Comparison of ENCODE assay signal across 8 mouse cellular contexts in the genomic region with DNA sequence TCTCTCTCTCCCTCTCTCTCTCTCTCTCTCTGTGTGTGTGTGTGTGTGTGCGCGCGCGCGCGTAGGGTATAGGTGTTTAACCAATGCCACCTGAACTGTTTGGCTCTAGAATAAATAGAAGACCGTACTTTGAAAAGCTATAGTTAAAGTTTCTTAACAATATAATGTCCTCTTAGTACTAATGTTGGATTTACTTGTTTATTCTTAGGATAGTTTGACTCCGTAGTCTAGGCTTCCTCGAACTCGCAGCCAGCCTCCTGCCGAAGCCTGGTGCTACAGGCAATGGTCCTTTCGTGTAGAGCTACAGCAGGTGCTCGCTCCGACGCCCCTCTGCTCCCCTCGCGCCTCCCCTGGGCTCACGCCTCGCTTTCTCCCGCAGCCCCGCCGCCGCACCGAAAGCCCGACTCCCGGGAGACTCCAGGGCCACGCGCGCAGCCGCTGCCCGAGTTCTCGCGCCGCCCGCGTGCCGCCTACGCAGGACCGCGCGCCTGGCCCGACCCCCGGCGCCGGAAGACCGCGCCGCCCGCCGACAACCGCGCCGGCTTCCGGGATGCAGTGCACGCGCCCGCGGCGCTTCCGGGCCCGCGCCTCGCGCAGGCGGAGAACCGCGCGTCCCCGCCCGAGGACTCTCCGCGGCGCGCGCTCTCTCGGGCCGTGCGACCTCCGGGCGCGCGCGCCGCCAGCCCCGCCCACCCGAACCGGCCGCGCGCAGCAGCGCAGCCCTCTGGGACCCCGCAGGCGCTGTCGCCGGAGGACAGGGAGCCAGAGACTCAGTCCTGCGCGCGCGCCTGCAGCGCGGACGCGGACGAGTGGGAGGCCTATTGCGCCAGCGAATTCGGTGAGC. TPM values are rescaled to one million over a fixed set of nuclear protein-coding genes. Genes with fewer than 3 reads are reported as not detected.
DNase-seq lines count a peak whose midpoint lies in the region; ATAC-seq and TF ChIP-seq lines count a peak whose summit lies in the region.

No protein-coding gene starts in this region.

- 1% methylated on average over 107 of the region's 107 CpGs for WGBS in bone marrow, adult 2 months
- WGBS in embryonic facial prominence, embryonic 14.5 days: 1% methylated on average over 33 of the region's 107 CpGs
- WGBS in liver, adult 2 months: under 1% methylated on average over 101 of the region's 107 CpGs
- WGBS in stomach, embryonic 14.5 days: under 1% methylated on average over 100 of the region's 107 CpGs

- H3K9me3 ChIP-seq in embryonic facial prominence, embryonic 14.5 days (ENCODE audit: control insufficient read depth, low read length): no peaks in the 10 kb centered on the region
- no peaks in the 10 kb centered on the region for H3K9me3 ChIP-seq in stomach, embryonic 14.5 days (ENCODE audit: control insufficient read depth, low read depth, low read length)

- peak overlapping the region; percentile 96 for H3K4me2 ChIP-seq in embryonic facial prominence, embryonic 14.5 days (ENCODE audit: low read depth, low read length)
- peak overlapping the region; percentile 85 for H3K4me2 ChIP-seq in myocyte (ENCODE audit: low read depth)
- peak overlapping the region; percentile 93 for H3K4me2 ChIP-seq in stomach, embryonic 14.5 days (replicated peaks; ENCODE audit: low read depth, low read length)

- no peaks in the 10 kb centered on the region for H3K36me3 ChIP-seq in embryonic facial prominence, embryonic 14.5 days (ENCODE audit: control insufficient read depth, insufficient read depth, low read length)
- H3K36me3 ChIP-seq in liver, adult 2 months (ENCODE audit: control insufficient read depth, insufficient read depth, low read length): no peaks in the 10 kb centered on the region
- no peaks in the 10 kb centered on the region for H3K36me3 ChIP-seq in myocyte (ENCODE audit: control insufficient read depth, insufficient read depth)
- no peaks in the 10 kb centered on the region for H3K36me3 ChIP-seq in stomach, embryonic 14.5 days (ENCODE audit: control insufficient read depth, insufficient read depth, low read length)

- H3K4me1 ChIP-seq in bone marrow, adult 2 months (ENCODE audit: control insufficient read depth, insufficient read depth, low read length): no peaks in the 10 kb centered on the region; the same call in 1 of the 2 replicates
- H3K4me1 ChIP-seq in embryonic facial prominence, embryonic 14.5 days (ENCODE audit: control insufficient read depth, insufficient read depth, low read length): peaks cover 21% of the 10 kb centered on the region
- H3K4me1 ChIP-seq in liver, adult 2 months (ENCODE audit: control insufficient read depth, insufficient read depth, low read length): 0 out of 2 replicates have a peak, but pooled peaks cover 8% of the 10 kb centered on the region
- peaks cover 11% of the 10 kb centered on the region; the same call in 1 of the 2 replicates for H3K4me1 ChIP-seq in stomach, embryonic 14.5 days (ENCODE audit: control insufficient read depth, insufficient read depth, low read length)

- peaks cover 6% of the 10 kb centered on the region for H3K27me3 ChIP-seq in embryonic facial prominence, embryonic 14.5 days (replicated peaks; ENCODE audit: control insufficient read depth, insufficient read depth, low read length)
- no peaks in the 10 kb centered on the region for H3K27me3 ChIP-seq in liver, adult 2 months (ENCODE audit: control insufficient read depth, insufficient read depth, low read length)
- no peaks in the 10 kb centered on the region for H3K27me3 ChIP-seq in myocyte (ENCODE audit: control insufficient read depth, insufficient read depth, insufficient read length)
- no peaks in the 10 kb centered on the region for H3K27me3 ChIP-seq in stomach, embryonic 14.5 days (ENCODE audit: control insufficient read depth, insufficient read depth, low read length)

- peak; percentile 94 for DNase-seq in CD4-positive helper T cell, adult 2 months (ENCODE audit: low read depth, low spot score)
- peak; percentile 94 for DNase-seq in embryonic facial prominence, embryonic 14.5 days (ENCODE audit: low spot score)
- DNase-seq in heart, adult 8-10 months (ENCODE audit: low spot score): peak; percentile 77
- DNase-seq in kidney, adult 9 months: peak; percentile 87
- peak; percentile 54 for DNase-seq in liver, adult 2 months (ENCODE audit: extremely low read depth, low read depth, low spot score)

- peak overlapping the region; percentile 74 for H3K9ac ChIP-seq in embryonic facial prominence, embryonic 14.5 days (ENCODE audit: low read depth, low read length)
- peak overlapping the region; percentile 82 for H3K9ac ChIP-seq in liver, adult 2 months (ENCODE audit: low read depth, low read length)
- H3K9ac ChIP-seq in stomach, embryonic 14.5 days (replicated peaks; ENCODE audit: low read depth, low read length): peak overlapping the region; percentile 51

- no peaks in the 10 kb centered on the region for H3K79me2 ChIP-seq in liver, adult 2 months (ENCODE audit: control insufficient read depth, insufficient read depth, low read length)
- H3K79me2 ChIP-seq in myocyte (ENCODE audit: control insufficient read depth, insufficient read depth): no peaks in the 10 kb centered on the region

- peak; percentile 90 for ATAC-seq in embryonic facial prominence, embryonic 14.5 days (ENCODE audit: low read depth)
- ATAC-seq in stomach, embryonic 14.5 days (ENCODE audit: insufficient number of reproducible peaks, insufficient read depth, low FRiP score, low read depth): peak; percentile 93

- H3ac ChIP-seq in myocyte (ENCODE audit: control insufficient read depth, insufficient read length): peak overlapping the region; percentile 71

- peak overlapping the region; percentile 83 for H3K4me3 ChIP-seq in bone marrow, adult 2 months (replicated peaks; ENCODE audit: control insufficient read depth, low read depth, low read length)
- peak overlapping the region; percentile 69 for H3K4me3 ChIP-seq in embryonic facial prominence, embryonic 14.5 days (ENCODE audit: low read depth, low read length)
- H3K4me3 ChIP-seq in liver, adult 2 months (ENCODE audit: insufficient read depth, low read depth, low read length): peak overlapping the region; percentile 69
- peak overlapping the region; percentile 39 for H3K4me3 ChIP-seq in myocyte
- peak overlapping the region; percentile 51 for H3K4me3 ChIP-seq in stomach, embryonic 14.5 days (ENCODE audit: low read depth, low read length)

- no peak for TF ChIP-seq CTCF in bone marrow, adult 2 months (IDR thresholded peaks at IDR 0.05; ENCODE audit: control insufficient read depth, insufficient read depth, low read length)
- TF ChIP-seq CTCF in liver, adult 2 months (IDR thresholded peaks at IDR 0.05; ENCODE audit: low read depth, low read length): no peak

- TF ChIP-seq POLR2A in bone marrow, adult 2 months (IDR thresholded peaks at IDR 0.05; ENCODE audit: borderline replicate concordance, control insufficient read depth, low read depth, low read length): no peak
- TF ChIP-seq POLR2A in liver, adult 2 months (IDR thresholded peaks at IDR 0.05; ENCODE audit: extremely low read depth, insufficient read depth, low read length): 0 out of 2 replicates have a peak, but pooled peaks have one; percentile 44
- peak; percentile 57 for TF ChIP-seq POLR2A in myocyte (IDR thresholded peaks at IDR 0.05; ENCODE audit: insufficient read length, low read depth)

- peak overlapping the region; percentile 80 for H3K27ac ChIP-seq in bone marrow, adult 2 months (ENCODE audit: control insufficient read depth, insufficient read depth, low read depth, low read length, poor library complexity)
- peak overlapping the region; percentile 61 for H3K27ac ChIP-seq in embryonic facial prominence, embryonic 14.5 days (replicated peaks; ENCODE audit: low read depth, low read length)
- H3K27ac ChIP-seq in liver, adult 2 months (replicated peaks; ENCODE audit: insufficient read depth, low read depth, low read length): peak overlapping the region; percentile 66
- H3K27ac ChIP-seq in stomach, embryonic 14.5 days (ENCODE audit: low read length): peak overlapping the region; percentile 78

TF ChIP-seq in myocyte, 11 proteins besides CTCF, POLR2A, EP300 and RAD21:
- TF ChIP-seq REST (IDR thresholded peaks at IDR 0.05; ENCODE audit: insufficient read depth, insufficient read length) (no peak), MYOD1 (IDR thresholded peaks at IDR 0.05; ENCODE audit: control insufficient read depth in 1 of 3, insufficient read length in 2 of 3, low read depth in 2 of 3) (peak in 1 of 3 experiments; percentile 35), TCF12 (IDR thresholded peaks at IDR 0.05; ENCODE audit: insufficient read depth, poor library complexity, severe bottlenecking) (no peak), POLR2AphosphoS2 (IDR thresholded peaks at IDR 0.05; ENCODE audit: insufficient read length, low read depth) (peak; percentile 74), E2F4 (IDR thresholded peaks at IDR 0.05; ENCODE audit: insufficient read depth) (no peak), MYOG (IDR thresholded peaks at IDR 0.05; ENCODE audit: control insufficient read depth in 1 of 3, insufficient read depth in 1 of 3, insufficient read length in 2 of 3, low read depth in 2 of 3) (peak in 1 of 3 experiments; percentile 26)

RNA-seq across cellular contexts. Expression of gene 1810010H24Rik, which starts 2.2 kb away (rescaled TPM):
- polyA plus RNA-seq in bone marrow, adult 2 months (2011; ENCODE audit: insufficient read depth, insufficient read length, low replicate concordance, missing spikeins): 0.90 TPM in 1 of 2 replicates, not detected in the other
- 4.1 and 4.3 TPM in 2 replicates for polyA plus RNA-seq in embryonic facial prominence, embryonic 14.5 days (2014; fragmentation: Nextera tagmentation; extraction: Ambion mirVana)
- total RNA-seq in heart, adult 8-10 months (2022): 1 to 10 TPM; 1.7 to 2.7 (median 2.1) TPM
- 3.0 and 3.5 TPM in 2 replicates for total RNA-seq in liver, adult 2 months (2014; rRNA removed)
- polyA plus RNA-seq in liver, adult 2 months (2012; rRNA removed): 2.8 and 3.4 TPM in 2 replicates
- polyA plus RNA-seq in myocyte (2012; fragmentation: generic; extraction: Trizol): 2.5 TPM
- 2.5 and 2.6 TPM in 2 replicates for polyA plus RNA-seq in stomach, embryonic 14.5 days (2014; fragmentation: Nextera tagmentation; extraction: Ambion mirVana)

RNA-seq across cellular contexts. Expression of gene Kpna2, which starts 28.3 kb away (rescaled TPM):
- polyA plus RNA-seq in bone marrow, adult 2 months (2011; ENCODE audit: insufficient read depth, insufficient read length, low replicate concordance, missing spikeins): 46.9 and 70.5 TPM in 2 replicates
- 294 and 347 TPM in 2 replicates for polyA plus RNA-seq in embryonic facial prominence, embryonic 14.5 days (2014; fragmentation: Nextera tagmentation; extraction: Ambion mirVana)
- total RNA-seq in heart, adult 8-10 months (2022): 10 to 100 TPM; 53.9 to 86.8 (median 74.8) TPM
- total RNA-seq in liver, adult 2 months (2014; rRNA removed): 28.0 and 32.2 TPM in 2 replicates
- polyA plus RNA-seq in liver, adult 2 months (2012; rRNA removed): 17.0 and 20.9 TPM in 2 replicates
- 32.8 TPM for polyA plus RNA-seq in myocyte (2012; fragmentation: generic; extraction: Trizol)
- 369 and 383 TPM in 2 replicates for polyA plus RNA-seq in stomach, embryonic 14.5 days (2014; fragmentation: Nextera tagmentation; extraction: Ambion mirVana)

Comparison
In these comparisons a context has a peak if more than half of its experiments do, and no peak if none do; other contexts are left out.
1. Peak in every context shown above with its lines: DNase-seq, ATAC-seq, H3K4me3 ChIP-seq and H3K27ac ChIP-seq.